Mouse (Mus musculus) thymus, adult 2 months (tissue): ENCODE measurements around the gene Camkv.

ENCODE experiments used
- CTCF ChIP-seq: fragments of 200-500 bp; IDR thresholded peaks from 2 replicates; pipeline ENCODE4 v1.5.1; 2012; ENCODE audit warnings: mild to moderate bottlenecking, control low read depth, low read length, moderate library complexity, borderline replicate concordance; ENCODE audit not compliant: control insufficient read depth, poor library complexity, insufficient read depth; ENCODE audit errors: extremely low read depth
- POLR2A ChIP-seq: fragments of 200-500 bp; IDR thresholded peaks from 2 replicates; pipeline ENCODE4 v1.6.1; 2012; ENCODE audit warnings: mild to moderate bottlenecking, low read length, control low read depth, moderate library complexity; ENCODE audit not compliant: control insufficient read depth, poor library complexity, insufficient read depth; ENCODE audit errors: extremely low read depth

GRCm38 (mm10) chr9:107968531-107968930 lies 33.1 kb downstream of the Camkv start:
- TF ChIP-seq CTCF (no peak), POLR2A (no peak)
